Mouse (Mus musculus) small intestine, adult 2 months (tissue): ENCODE results near the gene Ice1.

Experiments used
- CTCF ChIP-seq: fragments of 200-500 bp; IDR thresholded peaks from 2 replicates; pipeline ENCODE4 v1.5.1; 2012; ENCODE audit warnings: low read depth, mild to moderate bottlenecking, control low read depth, inconsistent platforms, low read length, moderate library complexity, mixed read lengths; ENCODE audit not compliant: insufficient replicate concordance, insufficient read length; ENCODE audit errors: extremely low read depth
- POLR2A ChIP-seq: fragments of 200-500 bp; IDR thresholded peaks from 2 replicates; pipeline ENCODE4 v1.6.1; 2012; ENCODE audit warnings: low read depth, mild to moderate bottlenecking, control low read depth, inconsistent platforms, low read length, moderate library complexity

GRCm38 (mm10) chr13:70670080-70670479 lies 32.6 kb upstream of the Ice1 start:
- TF ChIP-seq CTCF = no peak
- no peak for TF ChIP-seq POLR2A
